Mouse (Mus musculus) ES-E14 (cell line): Measurements from ENCODE around the gene Ankrd24. TPM values are rescaled to one million over a fixed set of nuclear protein-coding genes. Genes with fewer than 3 reads are reported as not detected.
A peak's percentile ranks its signal among the peaks of the same experiment; 100 is the strongest.
"Not testable (repeated sequence)": the region's sequence is repeated elsewhere in the genome, so short reads cannot be mapped to it uniquely, and the experiment has no call there.

Source experiments
- DNase-seq: peaks from one replicate; pipeline ENCODE4 v3.0.0-alpha.2; 2013; ENCODE audit warnings: low read depth, low spot score
- H3K27ac ChIP-seq: 2 replicates; pipeline ENCODE4 v1.5.1; 2012; ENCODE audit warnings: low read depth, mild to moderate bottlenecking, low read length, moderate library complexity, mixed read lengths; ENCODE audit not compliant: poor library complexity, insufficient read depth, severe bottlenecking
- H3K36me3 ChIP-seq: 2 replicates; pipeline ENCODE4 v1.6.1; 2012; ENCODE audit warnings: mild to moderate bottlenecking, low read length, moderate library complexity, mixed read lengths; ENCODE audit not compliant: control insufficient read depth, poor library complexity, insufficient read depth, severe bottlenecking
- H3K4me1 ChIP-seq, 2 experiments: fragments of 150-350 bp in 1 of 2; sonication (generic) in 1 of 2; 2 replicates each; pipeline ENCODE4 v1.6.1; 2012; ENCODE audit warnings: low read length in 2 of 2, mild to moderate bottlenecking in 1 of 2, mixed read lengths in 1 of 2; ENCODE audit not compliant: control insufficient read depth in 2 of 2, insufficient read depth in 2 of 2, poor library complexity in 1 of 2
- H3K4me3 ChIP-seq, 2 experiments: fragments of 150-350 bp in 1 of 2; sonication (generic) in 1 of 2; 2 replicates each; pipeline ENCODE4 v1.5.1; 2012; ENCODE audit warnings: low read length in 2 of 2, low read depth in 1 of 2, mild to moderate bottlenecking in 1 of 2, mixed read lengths in 1 of 2; ENCODE audit not compliant: insufficient read depth in 1 of 2, poor library complexity in 1 of 2, severe bottlenecking in 1 of 2
- H3K9ac ChIP-seq: 2 replicates; pipeline ENCODE4 v1.6.1; 2012; ENCODE audit warnings: low read depth, mild to moderate bottlenecking, low read length, mixed read lengths; ENCODE audit not compliant: poor library complexity, insufficient read depth, severe bottlenecking
- H3K9me3 ChIP-seq: fragments of 150-350 bp; sonication (generic); 2 replicates; pipeline ENCODE4 v1.6.1; 2012; ENCODE audit warnings: low read depth, mild to moderate bottlenecking, low read length; ENCODE audit not compliant: control insufficient read depth, insufficient read depth
- CHD2 ChIP-seq: IDR thresholded peaks from 2 replicates; pipeline ENCODE4 v1.6.1; 2014; ENCODE audit warnings: mild to moderate bottlenecking, low read depth, low read length, inconsistent platforms
- HCFC1 ChIP-seq: IDR thresholded peaks from 2 replicates; pipeline ENCODE4 v1.6.1; 2012; ENCODE audit warnings: low read length, inconsistent platforms, borderline replicate concordance; ENCODE audit not compliant: insufficient read depth
- MAFK ChIP-seq: IDR thresholded peaks from 2 replicates; pipeline ENCODE4 v1.6.1; 2014; ENCODE audit warnings: mild to moderate bottlenecking, low read depth, low read length, inconsistent platforms; ENCODE audit not compliant: insufficient read depth
- ZC3H11A ChIP-seq: IDR thresholded peaks from 2 replicates; pipeline ENCODE4 v1.6.1; 2012; ENCODE audit warnings: low read depth, mild to moderate bottlenecking, inconsistent platforms, low read length, borderline replicate concordance
- ZNF384 ChIP-seq: IDR thresholded peaks from 2 replicates; pipeline ENCODE4 v1.6.1; 2012; ENCODE audit warnings: low read depth, low read length, inconsistent platforms
- in situ Hi-C, 2 experiments: fragments of 600-800 bp; cut with MboI; formaldehyde crosslinking; loops; one replicate each; pipeline ENCODE4 v1.15.1; 2025; ENCODE audit warnings: low sequenced_read_pairs in 2 of 2, inconsistent platforms in 1 of 2; ENCODE audit not compliant: unreplicated experiment in 2 of 2
- total RNA-seq: library from RNA; depleted of rRNA; stranded (reverse); fragments of 300-350 nt; gene quantifications from 2 replicates; pipeline ENCODE4 v1.2.3, GENCODE M21; 2012; rRNA removed

Ankrd24 gene
- total RNA-seq, 1 experiment = 14.4 TPM

GRCm38 (mm10) chr10:81648803-81649775, 20.7 kb downstream of the Ankrd24 start, which contains the start of gene Gm10778:
Gm10778 (plus strand) TSS chr10:81649059.
- DNase-seq = peak; percentile 95
- TF ChIP-seq CHD2 = peak; percentile 85
- H3K27ac ChIP-seq = peak within 1 kb of the TSS; percentile 58; the same call in 1 of the 2 replicates
- H3K36me3 ChIP-seq, H3K9me3 ChIP-seq, in situ Hi-C loops: not testable (repeated sequence)
- peaks cover 3 to 12% of the 10 kb centered on the region in 2 experiments; a peak in 3 of 4 replicates for H3K4me1 ChIP-seq
- peak within 1 kb of the TSS; percentile 92 for H3K9ac ChIP-seq
- peak within 1 kb of the TSS; percentile 75 to 83 for H3K4me3 ChIP-seq

- Histone ChIP-seq H3K27ac (no peak overlapping the region), H3K9ac (no peak overlapping the region), H3K4me1 (peaks cover 3 to 7% of the 10 kb centered on the region in 2 experiments), H3K9me3 (peaks cover 5% of the 10 kb centered on the region; the same call in 1 of the 2 replicates), H3K4me3 (no peak overlapping the region), H3K36me3 (peaks cover 6% of the 10 kb centered on the region)
- TF ChIP-seq ZNF384 = no peak
- TF ChIP-seq ZC3H11A = no peak
- no peak for TF ChIP-seq HCFC1
- no peak for TF ChIP-seq CHD2
- TF ChIP-seq MAFK = no peak
- peak; percentile 49 for DNase-seq
- in situ Hi-C loops = no loop called here
These were observed 26.8 kb downstream of the Ankrd24 start for GRCm38 (mm10) chr10:81655178-81655577.

GRCm38 (mm10) chr10:81656174-81656573, 27.8 kb downstream of the Ankrd24 start:
- Histone ChIP-seq H3K9ac (no peak overlapping the region), H3K9me3 (peaks cover 5% of the 10 kb centered on the region; the same call in 1 of the 2 replicates), H3K4me3 (no peak overlapping the region), H3K4me1 (peaks cover 3 to 5% of the 10 kb centered on the region in 2 experiments; a peak in 3 of 4 replicates), H3K36me3 (peaks cover 6% of the 10 kb centered on the region), H3K27ac (no peak overlapping the region; the same call in 1 of the 2 replicates)
- DNase-seq = no peak
- in situ Hi-C loops = no loop called here
- TF ChIP-seq ZNF384 (no peak), HCFC1 (no peak), ZC3H11A (no peak), MAFK (no peak), CHD2 (no peak)

GRCm38 (mm10) chr10:81687114-81687513, 58.8 kb downstream of the Ankrd24 start:
- DNase-seq, in situ Hi-C loops, H3K36me3 ChIP-seq, H3K4me3 ChIP-seq, H3K9me3 ChIP-seq, H3K9ac ChIP-seq, H3K27ac ChIP-seq, H3K4me1 ChIP-seq: not testable (repeated sequence)

Other genes starting within 250 kb of the Ankrd24 start
- 168 and 183 TPM in 2 replicates for gene Dohh, start 244.1 kb upstream of the Ankrd24 start, total RNA-seq
- 1.1 and 1.8 TPM in 2 replicates for gene Gm48551, start 244.1 kb upstream of the Ankrd24 start, total RNA-seq
- 2.5 and 2.7 TPM in 2 replicates for gene Gm48552, start 239.5 kb upstream of the Ankrd24 start, total RNA-seq
- 1.7 TPM in 2 replicates for gene Smim24, start 235.5 kb upstream of the Ankrd24 start, total RNA-seq
- 4.9 and 6.3 TPM in 2 replicates for gene Nfic, start 172.9 kb upstream of the Ankrd24 start, total RNA-seq
- 5.0 and 8.2 TPM in 2 replicates for gene Celf5, start 145.8 kb upstream of the Ankrd24 start, total RNA-seq
- 254 and 393 TPM in 2 replicates for gene Ncln, start 132.1 kb upstream of the Ankrd24 start, total RNA-seq
- 0.94 and 1.9 TPM in 2 replicates for gene S1pr4, start 128.4 kb upstream of the Ankrd24 start, total RNA-seq
- 11.8 and 16.6 TPM in 2 replicates for gene Gna15, start 104.3 kb upstream of the Ankrd24 start, total RNA-seq
- gene Gna11, start 83.3 kb upstream of the Ankrd24 start, total RNA-seq = 52.1 and 53.4 TPM in 2 replicates
- 102 and 145 TPM in 2 replicates for gene Aes, start 69.1 kb upstream of the Ankrd24 start, total RNA-seq
- 2.4 and 2.6 TPM in 2 replicates for gene Tle2, start 54.0 kb upstream of the Ankrd24 start, total RNA-seq
- 17.7 and 22.0 TPM in 2 replicates for gene Tle6, start 27.5 kb upstream of the Ankrd24 start, total RNA-seq
- gene BC025920, start 22.3 kb upstream of the Ankrd24 start, total RNA-seq = 2.3 and 2.5 TPM in 2 replicates
- gene Sirt6, start 743 bp upstream of the Ankrd24 start, total RNA-seq = 14.5 and 16.7 TPM in 2 replicates
- 5.3 and 5.5 TPM in 2 replicates for gene Gm10778, start 20.5 kb downstream of the Ankrd24 start, total RNA-seq
- 6.1 and 7.3 TPM in 2 replicates for gene Zfp433, start 76.3 kb downstream of the Ankrd24 start, total RNA-seq
- gene Gm3055, start 142.6 kb downstream of the Ankrd24 start, total RNA-seq = 7.0 and 10.1 TPM in 2 replicates
- gene Gm4767, start 183.6 kb downstream of the Ankrd24 start, total RNA-seq = 1.6 and 2.6 TPM in 2 replicates
- gene Gm32687, start 235.4 kb downstream of the Ankrd24 start, total RNA-seq = not detected in 2 replicates